Mouse (Mus musculus): ENCODE measurements at regions not wholly inside any gene's neighbourhood (a gene's known extent, or its start where the extent isn't known, plus 50 kb on each side); places are given as distances from the start of the nearest gene placed in this dataset.

DNA sequence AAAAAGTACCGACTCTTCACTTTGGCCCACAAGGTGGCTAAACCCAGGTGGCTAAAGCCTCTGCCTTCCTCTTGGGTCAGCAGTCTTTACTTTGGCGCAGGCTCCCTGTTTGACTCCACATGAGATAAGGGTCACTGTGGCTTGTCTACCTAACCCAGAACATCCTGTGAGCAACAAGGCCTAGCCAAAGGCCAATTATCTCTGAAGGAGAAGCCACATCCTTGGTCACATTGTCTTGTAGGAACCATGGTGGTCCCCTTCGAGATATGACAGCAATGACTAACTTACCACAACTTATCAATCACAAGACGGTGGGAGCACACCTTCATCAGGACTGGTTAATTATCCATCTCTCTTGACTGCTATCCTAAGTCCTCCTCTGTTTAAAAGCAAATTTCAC lies 73.3 kb upstream of the Pja1 start:
- TF ChIP-seq CTCF (IDR thresholded peaks at IDR 0.05; ENCODE audit: low read depth, low read length) (no peak), GATA2 (IDR thresholded peaks at IDR 0.05; ENCODE audit: borderline replicate concordance, low read depth, low read length) (no peak), TAL1 (conservative IDR thresholded peaks at IDR 0.05; ENCODE audit: low read depth, low read length) (no peak), GATA1 (IDR thresholded peaks at IDR 0.05; ENCODE audit: borderline replicate concordance, low read length) (no peak)
